Mouse (Mus musculus) liver, postnatal 0 days (tissue): ENCODE data around the gene Nploc4. TPM values are rescaled to one million over a fixed set of nuclear protein-coding genes. Genes with fewer than 3 reads are reported as not detected.

Experiments used
- ATAC-seq: fragments of 200-750 bp; cut with Nextera tagmentation; 2 replicates; pipeline ENCODE4 v1.8.0; 2017; ENCODE audit warnings: mild to moderate bottlenecking, moderate library complexity
- DNase-seq: peaks from one replicate; pipeline ENCODE4 v3.0.0-alpha.2; 2016
- H3K27ac ChIP-seq: fragments of 300-500 bp; sonication (generic); 2 replicates; pipeline ENCODE4 v1.5.1; 2014; ENCODE audit warnings: antibody characterized with exemption, moderate library complexity, mild to moderate bottlenecking, low read depth
- H3K27me3 ChIP-seq: fragments of 300-500 bp; sonication (generic); 2 replicates; pipeline ENCODE4 v1.6.1; 2014; ENCODE audit warnings: low read length, control low read depth, mixed read lengths; ENCODE audit not compliant: insufficient read depth
- H3K36me3 ChIP-seq: fragments of 300-500 bp; sonication (generic); replicated peaks from 2 replicates; pipeline ENCODE4 v1.6.1; 2014; ENCODE audit warnings: mild to moderate bottlenecking, control low read depth, low read length, moderate library complexity, mixed read lengths; ENCODE audit not compliant: insufficient read depth
- H3K4me1 ChIP-seq: fragments of 300-500 bp; sonication (generic); 2 replicates; pipeline ENCODE4 v1.6.1; 2014; ENCODE audit warnings: antibody characterized with exemption, mild to moderate bottlenecking, control low read depth; ENCODE audit not compliant: insufficient read depth
- H3K4me2 ChIP-seq: fragments of 300-500 bp; sonication (generic); 2 replicates; pipeline ENCODE4 v1.6.1; 2014; ENCODE audit warnings: low read depth, mild to moderate bottlenecking, low read length, moderate library complexity, mixed read lengths
- H3K4me3 ChIP-seq: fragments of 300-500 bp; sonication (generic); 2 replicates; pipeline ENCODE4 v1.5.1; 2014; ENCODE audit warnings: low read depth, low read length
- H3K9ac ChIP-seq: fragments of 300-500 bp; sonication (generic); replicated peaks from 2 replicates; pipeline ENCODE4 v1.6.1; 2014; ENCODE audit warnings: mild to moderate bottlenecking, moderate library complexity
- H3K9me3 ChIP-seq: fragments of 300-500 bp; sonication (generic); 2 replicates; pipeline ENCODE4 v1.6.1; 2016; ENCODE audit warnings: mild to moderate bottlenecking, control low read depth, low read length, mixed read lengths
- CTCF ChIP-seq: sonication (generic); IDR thresholded peaks from 2 replicates; pipeline ENCODE4 v1.5.1; 2016; ENCODE audit warnings: antibody characterized with exemption, low read depth
- EP300 ChIP-seq: IDR thresholded peaks from 2 replicates; pipeline ENCODE4 v1.6.1; 2016; ENCODE audit warnings: antibody characterized with exemption, low read depth, mild to moderate bottlenecking
- WGBS: fragments of 180-500 bp; shearing (Covaris S2); extraction: QIAGEN DNeasy Blood & Tissue Kit; methylation state at CpG from one replicate; pipeline ENCODE4 v1.1.7; 2014; ENCODE audit not compliant: insufficient replicate concordance; 5-methylcytosine and 5-hydroxymethylcytosine counted together
- polyA plus RNA-seq: library from polyadenylated mRNA; unstranded; fragments of >200 nt; fragmentation: Nextera tagmentation; extraction: Ambion mirVana; gene quantifications from 2 replicates; pipeline ENCODE4 v1.2.1, GENCODE M21; 2015

Gene Nploc4
- polyA plus RNA-seq, 1 experiment from 2014 or later = 12.8 TPM

GRCm38 (mm10) chr11:120369656-120370055 lies 67.9 kb downstream of the Nploc4 start:
- Histone ChIP-seq H3K9me3 (no peaks in the 10 kb centered on the region), H3K4me3 (no peak overlapping the region), H3K27ac (no peak overlapping the region), H3K9ac (0 out of 2 replicates have a peak overlapping the region, but pooled peaks have one; percentile 30), H3K4me2 (no peak overlapping the region), H3K27me3 (no peaks in the 10 kb centered on the region), H3K36me3 (peaks cover 13% of the 10 kb centered on the region), H3K4me1 (peaks cover 4% of the 10 kb centered on the region; the same call in 1 of the 2 replicates)
- DNase-seq (peak; percentile 82), ATAC-seq (peak; percentile 80)
- WGBS = 49% methylated on average over 8 of the region's 8 CpGs
- TF ChIP-seq CTCF = peak; percentile 89
- no peak for TF ChIP-seq EP300

GRCm38 (mm10) chr11:120366443-120367027 lies 71.0 kb downstream of the Nploc4 start:
- Histone ChIP-seq H3K4me2 (no peak overlapping the region), H3K4me3 (no peak overlapping the region), H3K4me1 (peaks cover 4% of the 10 kb centered on the region; the same call in 1 of the 2 replicates), H3K36me3 (no peaks in the 10 kb centered on the region; the same call in 1 of the 2 replicates), H3K27ac (no peak overlapping the region), H3K9ac (no peak overlapping the region), H3K9me3 (no peaks in the 10 kb centered on the region), H3K27me3 (no peaks in the 10 kb centered on the region)
- 29% methylated on average over 7 of the region's 7 CpGs for WGBS
- no peak for ATAC-seq
- DNase-seq = no peak
- TF ChIP-seq CTCF (no peak), EP300 (no peak)

GRCm38 (mm10) chr11:120362891-120363290 lies 74.6 kb downstream of the Nploc4 start:
- no peak overlapping the region for H3K9ac ChIP-seq
- no peak for ATAC-seq
- no peak for DNase-seq
- H3K36me3 ChIP-seq = no peaks in the 10 kb centered on the region
- H3K27ac ChIP-seq = no peak overlapping the region
- 75% methylated on average over 6 of the region's 6 CpGs for WGBS
- no peak for TF ChIP-seq EP300
- no peak for TF ChIP-seq CTCF
- no peaks in the 10 kb centered on the region for H3K9me3 ChIP-seq
- H3K4me3 ChIP-seq = no peak overlapping the region
- H3K4me1 ChIP-seq = peaks cover 6% of the 10 kb centered on the region
- no peaks in the 10 kb centered on the region for H3K27me3 ChIP-seq
- H3K4me2 ChIP-seq = no peak overlapping the region

DNA sequence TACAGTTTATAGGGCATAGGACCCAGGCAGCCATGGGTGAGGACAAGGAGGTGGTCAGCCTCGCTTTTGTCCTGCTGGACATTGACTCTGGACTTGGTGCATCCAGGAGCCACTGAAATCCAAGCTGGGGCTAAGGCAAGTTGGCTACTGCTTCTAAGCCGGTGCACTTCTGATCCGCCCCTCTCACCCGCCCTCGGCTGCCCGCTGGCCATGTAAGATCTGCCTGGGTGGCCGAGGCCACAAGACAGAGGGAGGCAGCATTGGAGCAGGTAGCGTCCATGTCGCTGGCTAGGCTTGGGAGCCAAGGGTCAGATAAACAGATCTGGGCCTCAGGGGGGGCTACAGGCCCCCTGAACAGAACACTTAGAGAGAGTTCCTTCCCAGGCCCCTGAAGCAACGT lies 76.2 kb downstream of the Nploc4 start, which contains the start of gene Fscn2:
Fscn2 (plus strand) TSS at position 240 of the 400 bp plus-strand sequence.
- no peak for ATAC-seq
- Histone ChIP-seq H3K27ac (no peak within 1 kb of the TSS), H3K4me2 (no peak within 1 kb of the TSS), H3K9ac (no peak within 1 kb of the TSS), H3K27me3 (no peaks in the 10 kb centered on the region), H3K36me3 (no peaks in the 10 kb centered on the region), H3K4me3 (no peak within 1 kb of the TSS), H3K4me1 (peaks cover 11% of the 10 kb centered on the region), H3K9me3 (no peaks in the 10 kb centered on the region)
- 72% methylated on average over 10 of the region's 10 CpGs for WGBS
- TF ChIP-seq CTCF (no peak), EP300 (no peak)
- DNase-seq = no peak

DNA sequence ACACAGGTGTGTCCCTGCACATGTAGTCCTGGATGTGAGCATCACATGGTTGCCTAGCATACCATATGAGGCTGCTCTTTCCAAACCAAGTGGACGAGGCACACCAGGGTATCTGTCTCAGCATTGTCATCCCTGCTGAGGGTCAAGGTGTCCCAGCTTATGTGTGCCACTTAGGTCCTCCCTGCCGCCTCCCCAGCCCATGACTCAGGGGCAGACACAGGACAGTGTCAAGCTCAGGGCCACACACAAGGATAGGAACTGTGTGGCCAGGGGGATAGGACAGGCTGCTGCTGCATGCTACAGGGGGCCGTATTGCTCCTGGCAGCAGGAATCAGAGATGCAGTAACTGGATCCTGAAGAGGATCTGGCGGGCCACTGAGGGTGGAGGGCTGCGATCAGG lies 76.8 kb downstream of the Nploc4 start:
- H3K9ac ChIP-seq = no peak overlapping the region
- ATAC-seq (no peak), DNase-seq (no peak)
- H3K4me3 ChIP-seq = no peak overlapping the region
- no peaks in the 10 kb centered on the region for H3K36me3 ChIP-seq
- TF ChIP-seq EP300 = no peak
- H3K27me3 ChIP-seq = no peaks in the 10 kb centered on the region
- peaks cover 13% of the 10 kb centered on the region for H3K4me1 ChIP-seq
- WGBS = 81% methylated on average over 5 of the region's 5 CpGs
- no peak overlapping the region for H3K27ac ChIP-seq
- H3K4me2 ChIP-seq = no peak overlapping the region
- H3K9me3 ChIP-seq = no peaks in the 10 kb centered on the region

DNA sequence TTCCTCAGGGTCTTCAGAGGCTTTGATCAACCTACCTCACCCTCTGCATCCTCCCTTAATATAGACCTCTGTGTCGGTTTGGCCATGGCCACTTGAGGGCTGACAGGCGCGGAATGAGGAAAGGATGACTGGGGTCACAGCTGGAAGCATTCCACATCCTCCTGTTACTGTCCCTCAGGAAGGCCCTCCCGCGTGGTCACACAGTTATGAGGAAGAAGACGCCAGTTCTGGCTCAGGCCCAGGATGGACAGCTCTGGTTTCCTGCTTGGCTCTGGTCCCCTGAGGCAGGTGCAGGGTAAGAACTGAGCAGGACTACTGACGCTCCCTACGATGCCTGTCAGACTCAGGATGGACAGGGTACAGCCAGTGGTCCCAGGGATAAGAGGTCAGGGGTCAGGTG lies 77.4 kb downstream of the Nploc4 start:
- ATAC-seq (no peak), DNase-seq (no peak)
- WGBS = 49% methylated on average over 8 of the region's 8 CpGs
- no peak overlapping the region for H3K4me3 ChIP-seq
- H3K27ac ChIP-seq = no peak overlapping the region
- H3K9ac ChIP-seq = no peak overlapping the region
- no peaks in the 10 kb centered on the region for H3K9me3 ChIP-seq
- H3K4me1 ChIP-seq = peaks cover 19% of the 10 kb centered on the region
- no peak overlapping the region for H3K4me2 ChIP-seq
- no peaks in the 10 kb centered on the region for H3K36me3 ChIP-seq
- no peaks in the 10 kb centered on the region for H3K27me3 ChIP-seq
- no peak for TF ChIP-seq CTCF
- no peak for TF ChIP-seq EP300

DNA sequence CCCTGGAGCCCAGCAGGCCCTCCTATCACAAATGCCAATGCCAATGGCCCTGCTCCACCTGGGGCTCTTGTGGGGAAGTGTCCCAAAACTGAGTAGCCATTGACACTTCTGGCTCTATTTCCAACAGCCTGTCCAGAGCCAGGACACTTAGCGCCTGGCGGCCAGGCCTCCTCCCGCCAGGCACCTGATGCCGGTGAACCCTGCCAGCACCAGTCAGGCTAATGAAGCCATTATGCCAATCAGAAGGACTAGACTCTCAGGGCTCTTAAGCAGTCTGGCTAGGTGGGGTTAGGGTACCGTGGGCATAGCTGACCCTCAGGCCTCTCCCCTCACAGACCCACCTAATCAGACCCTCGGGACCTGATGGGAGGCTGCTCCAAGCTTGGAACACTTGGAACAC lies 78.1 kb downstream of the Nploc4 start:
- H3K9me3 ChIP-seq = no peaks in the 10 kb centered on the region
- WGBS = 84% methylated on average over 6 of the region's 6 CpGs
- peaks cover 25% of the 10 kb centered on the region for H3K4me1 ChIP-seq
- no peaks in the 10 kb centered on the region for H3K36me3 ChIP-seq
- H3K27me3 ChIP-seq = no peaks in the 10 kb centered on the region
- no peak overlapping the region for H3K9ac ChIP-seq
- H3K4me2 ChIP-seq = no peak overlapping the region
- no peak for DNase-seq
- no peak overlapping the region for H3K4me3 ChIP-seq
- TF ChIP-seq EP300 (no peak), CTCF (no peak)
- ATAC-seq = no peak
- no peak overlapping the region for H3K27ac ChIP-seq
